Mouse (Mus musculus) liver, postnatal 0 days (tissue): ENCODE data around the gene Dscam.

Experiments
- CTCF ChIP-seq: sonication (generic); IDR thresholded peaks from 2 replicates; pipeline ENCODE4 v1.5.1; 2016; ENCODE audit warnings: antibody characterized with exemption, low read depth
- EP300 ChIP-seq: IDR thresholded peaks from 2 replicates; pipeline ENCODE4 v1.6.1; 2016; ENCODE audit warnings: antibody characterized with exemption, low read depth, mild to moderate bottlenecking

DNA sequence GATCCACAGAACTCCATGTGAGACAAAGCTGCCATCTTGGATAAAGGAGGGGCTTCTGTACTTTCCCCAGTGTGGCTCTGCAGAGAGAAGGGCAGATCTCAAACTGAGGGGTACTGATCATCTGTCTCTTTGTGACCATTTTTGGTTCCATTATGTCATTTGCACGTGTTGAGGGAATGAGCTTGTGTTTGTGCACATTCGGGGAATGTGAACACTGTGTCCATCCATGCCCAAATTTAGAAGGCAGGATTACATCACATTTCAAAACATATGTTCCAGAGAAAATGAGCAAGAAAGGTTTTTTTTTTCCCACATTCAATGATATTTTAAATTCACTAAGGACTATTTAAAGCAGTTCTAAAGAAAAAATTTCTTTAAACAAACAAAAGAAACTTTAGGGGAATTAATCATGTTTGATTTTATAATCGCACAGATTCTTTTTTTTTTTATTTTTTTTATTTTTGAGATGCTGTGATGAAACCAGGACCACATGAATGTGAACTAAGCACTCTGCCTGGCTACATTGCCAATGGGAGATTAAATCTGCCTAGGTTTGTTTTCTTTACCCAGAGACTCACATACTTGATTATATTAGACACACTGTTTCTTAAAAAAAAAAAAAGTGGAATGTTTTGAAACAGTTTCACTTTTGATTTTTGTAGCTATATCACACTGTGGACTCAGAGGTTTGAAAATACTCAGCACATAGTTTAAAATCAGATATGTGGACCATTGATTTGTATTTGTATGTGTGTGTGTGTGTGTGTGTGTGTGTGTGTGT, 269.1 kb downstream of the Dscam start:
- no peak for TF ChIP-seq CTCF
- TF ChIP-seq EP300: no peak
